Mouse (Mus musculus) brain, embryonic 14.5 days (tissue): ENCODE results near the gene Sertm1. TPM values are rescaled to one million over a fixed set of nuclear protein-coding genes. Genes with fewer than 3 reads are reported as not detected.

ENCODE experiments used
- DNase-seq: peaks from one replicate; pipeline ENCODE4 v3.0.0-alpha.2; 2011; ENCODE audit warnings: low read depth
- CTCF ChIP-seq: fragments of 200-500 bp; IDR thresholded peaks from 2 replicates; pipeline ENCODE4 v1.5.1; 2012; ENCODE audit warnings: inconsistent platforms, mild to moderate bottlenecking, moderate library complexity, borderline replicate concordance; ENCODE audit not compliant: insufficient read depth, insufficient read length; ENCODE audit errors: extremely low read depth
- POLR2A ChIP-seq: fragments of 200-500 bp; IDR thresholded peaks from 2 replicates; pipeline ENCODE4 v1.6.1; 2012; ENCODE audit warnings: mild to moderate bottlenecking, inconsistent platforms, borderline replicate concordance; ENCODE audit not compliant: poor library complexity, insufficient read depth, insufficient read length, severe bottlenecking; ENCODE audit errors: extremely low read depth
- polyA plus RNA-seq: library from polyadenylated mRNA; depleted of rRNA; stranded (reverse); fragments of >200 nt; gene quantifications from 2 replicates; pipeline ENCODE4 v1.2.3, GENCODE M21; 2012; rRNA removed

The Sertm1 gene
- 4.9 and 8.4 TPM in 2 replicates for polyA plus RNA-seq

DNA sequence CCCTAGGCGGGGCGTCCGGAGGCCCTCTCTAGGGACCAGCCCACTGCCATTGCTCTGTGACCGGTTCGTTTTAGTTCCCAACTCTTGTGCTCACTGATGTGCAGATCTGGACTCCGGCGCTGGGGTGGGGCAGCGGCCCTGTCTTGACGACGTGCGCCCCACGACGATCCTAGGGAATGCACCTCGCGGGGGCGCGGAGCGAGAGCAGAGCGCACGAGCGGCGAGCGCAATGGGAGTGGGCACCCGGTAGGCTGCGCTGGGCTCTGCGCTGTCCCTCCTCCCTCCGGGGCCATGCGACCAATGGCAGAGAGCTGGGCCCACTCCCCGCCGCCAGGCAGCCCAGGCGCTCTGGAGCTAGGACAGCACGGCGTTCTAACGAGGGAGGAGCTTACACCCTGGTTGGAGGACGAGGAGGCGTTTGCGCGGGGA is at the start of gene Sertm1:
Gene Sertm1, minus strand, starts transcription at position 245 of the 429 bp plus-strand sequence.
- TF ChIP-seq CTCF (no peak; the same call in 1 of the 2 replicates), POLR2A (0 out of 2 replicates have a peak, but pooled peaks have one; percentile 25)
- DNase-seq, result peak; percentile 91

DNA sequence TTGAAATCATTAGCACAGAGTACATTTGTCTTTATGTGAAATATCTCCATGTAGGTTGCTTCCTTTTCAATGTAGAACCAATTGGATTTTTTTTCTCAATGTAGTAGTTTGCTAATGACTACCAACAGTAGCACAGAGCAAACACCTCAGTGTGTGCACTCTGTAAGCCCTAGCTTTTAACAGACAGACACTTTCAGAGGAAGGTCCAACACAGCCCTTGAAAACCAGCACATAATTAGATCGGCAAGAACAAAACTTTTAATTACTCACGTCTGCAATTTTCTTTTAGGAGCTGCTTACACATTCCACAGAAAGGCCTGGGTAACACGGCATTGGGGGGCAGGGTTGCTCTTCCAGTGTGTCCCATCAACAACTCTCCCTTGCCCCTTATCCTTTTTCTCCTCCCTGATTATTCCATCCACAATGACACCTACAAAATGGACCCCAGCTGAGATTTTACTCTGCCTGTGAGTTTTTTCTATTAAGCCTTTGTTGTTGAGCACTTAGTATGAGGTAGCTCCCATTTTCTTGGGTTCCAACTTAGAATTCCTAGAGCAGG is 49.3 kb upstream of the Sertm1 start:
- TF ChIP-seq POLR2A (no peak), CTCF (no peak)
- DNase-seq, result peak; percentile 79

DNA sequence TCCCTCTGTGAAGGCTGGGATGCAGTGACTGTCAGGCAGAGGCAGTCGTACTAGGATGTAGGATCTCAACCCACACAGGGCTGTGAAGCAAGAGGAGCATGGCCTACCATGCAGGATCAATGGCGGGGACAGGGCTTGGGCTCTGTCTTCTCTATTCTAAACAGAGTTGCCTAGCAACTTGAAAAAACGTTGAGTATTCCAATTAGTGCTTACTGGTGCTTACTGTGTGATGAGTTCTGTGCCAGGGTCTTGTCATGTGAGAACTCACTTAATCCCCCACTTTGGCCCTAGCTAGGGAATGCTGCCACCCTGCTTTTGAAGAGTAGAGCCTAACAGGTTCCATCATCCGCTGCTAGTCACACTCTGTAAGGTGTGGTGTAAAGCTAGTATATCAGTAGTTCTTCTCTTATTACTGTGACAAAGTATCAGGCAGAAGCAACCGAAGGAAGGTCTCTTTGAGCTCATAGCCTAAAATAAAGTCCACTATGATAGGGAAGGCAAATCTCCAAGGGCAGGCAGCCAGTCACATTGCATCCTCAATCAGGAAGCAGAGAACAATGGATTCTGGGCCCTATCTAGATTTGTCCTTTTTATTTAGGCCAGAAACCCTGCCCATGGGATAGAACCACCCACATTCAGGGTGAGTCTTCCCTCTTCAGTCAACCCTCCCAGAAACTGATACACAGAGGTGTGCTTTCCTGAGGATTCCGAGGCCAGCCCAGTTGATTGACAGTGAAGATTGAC is 27.6 kb upstream of the Sertm1 start:
- TF ChIP-seq POLR2A, result no peak
- TF ChIP-seq CTCF, result no peak
- peak; percentile 84 for DNase-seq

DNA sequence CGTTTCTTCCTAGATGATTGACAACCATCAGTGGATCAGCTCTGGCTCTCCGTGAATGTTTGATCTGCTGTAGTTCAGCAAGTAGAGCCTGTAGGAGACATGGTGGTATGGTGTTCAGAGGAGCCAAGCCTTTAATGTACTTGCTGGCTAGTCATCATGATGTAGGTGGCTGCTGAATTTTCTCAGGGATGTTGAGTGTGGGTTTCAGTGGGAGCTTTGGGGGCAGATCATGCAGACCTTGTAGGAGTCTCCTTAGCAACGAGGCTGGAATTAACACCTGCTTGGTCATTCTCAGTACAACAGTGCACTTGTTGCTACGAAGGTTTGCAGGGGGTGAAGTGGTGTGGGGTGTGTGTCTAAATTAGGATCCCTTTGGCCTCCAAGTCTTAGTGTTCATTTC is 18.8 kb upstream of the Sertm1 start:
- peak; percentile 14 for DNase-seq
- TF ChIP-seq CTCF, result no peak

DNA sequence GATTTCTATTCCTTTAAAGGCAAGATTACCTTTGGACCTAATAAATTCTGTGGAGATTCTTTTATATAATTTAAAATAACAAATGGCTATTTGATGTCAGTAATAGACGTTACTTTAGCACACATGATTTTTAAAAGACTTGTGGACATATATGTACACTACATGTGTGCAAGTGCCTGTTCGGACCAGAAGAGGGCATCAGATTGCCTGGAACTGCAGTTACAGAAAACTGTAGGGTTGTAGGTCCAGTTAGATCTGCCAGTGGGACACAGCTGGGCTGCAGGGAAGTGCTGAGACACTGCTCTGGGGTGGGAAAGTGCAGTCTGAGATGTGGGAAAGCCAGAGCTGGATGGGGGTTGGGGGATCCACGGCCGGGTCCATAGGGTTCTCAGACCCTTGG is 16.9 kb upstream of the Sertm1 start:
- no peak for DNase-seq
- TF ChIP-seq CTCF (no peak), POLR2A (no peak)

DNA sequence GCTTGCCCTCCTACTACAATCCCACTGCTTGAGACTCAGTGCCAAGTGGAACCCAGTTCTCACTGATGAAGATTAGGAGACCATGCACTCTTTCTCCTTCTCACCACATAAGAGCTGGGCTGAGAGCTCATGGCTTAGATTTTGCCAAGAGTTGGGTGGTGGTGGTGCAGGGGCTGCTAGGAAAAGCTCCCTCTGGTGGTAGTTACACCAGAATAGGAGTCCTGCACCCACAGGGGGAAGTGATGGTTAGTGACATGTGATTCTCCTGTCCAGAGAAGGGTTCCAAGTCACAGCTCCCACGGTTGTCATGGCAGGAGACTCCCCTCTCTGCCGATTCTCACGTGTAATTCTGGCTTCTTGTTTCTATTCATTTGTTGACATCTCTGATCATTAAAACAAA is 4.7 kb upstream of the Sertm1 start:
- no peak for DNase-seq

DNA sequence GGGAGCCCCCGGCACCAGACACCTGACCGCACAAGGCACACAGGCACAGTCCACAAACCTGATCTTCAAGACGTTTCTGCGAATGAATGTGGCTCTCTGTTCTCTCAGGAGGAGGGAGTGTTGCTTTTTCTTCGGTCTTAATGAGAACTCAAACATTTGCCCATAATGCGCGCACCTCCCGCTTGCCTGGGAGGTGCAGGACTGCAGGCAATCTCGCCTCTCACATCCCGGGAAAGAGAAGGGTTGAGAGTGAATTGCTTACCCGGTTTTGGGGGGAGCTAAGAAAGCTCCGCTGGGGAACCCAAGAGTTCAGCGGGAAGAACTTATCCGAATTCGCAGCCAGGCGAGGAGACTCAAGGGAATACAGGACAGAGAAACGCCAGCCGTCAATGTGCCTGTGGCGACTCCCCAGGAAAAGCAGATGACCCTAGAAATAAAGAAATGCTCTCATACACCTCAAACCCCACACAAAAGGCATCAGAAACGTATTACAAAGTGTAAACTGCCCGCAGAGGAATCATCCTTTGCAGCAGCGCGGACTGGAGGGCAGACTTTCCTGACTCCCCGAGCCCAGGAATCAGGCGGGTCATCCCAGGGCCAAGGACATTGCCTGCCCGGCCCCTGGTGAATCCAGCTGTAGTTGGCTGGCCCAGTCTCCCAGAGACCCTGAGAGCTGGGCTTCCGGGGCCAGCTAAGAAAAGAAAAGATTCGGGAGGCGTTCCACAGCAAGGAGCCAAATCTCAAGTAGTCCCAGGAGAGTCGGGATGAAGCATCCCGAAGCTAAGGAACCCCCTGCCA is 643 bp downstream of the Sertm1 start:
- peak; percentile 43 for DNase-seq
- TF ChIP-seq POLR2A (no peak), CTCF (no peak)

More for the DNA sequence above, 4.7 kb upstream of the Sertm1 start:
- TF ChIP-seq POLR2A (no peak), CTCF (no peak)

DNA sequence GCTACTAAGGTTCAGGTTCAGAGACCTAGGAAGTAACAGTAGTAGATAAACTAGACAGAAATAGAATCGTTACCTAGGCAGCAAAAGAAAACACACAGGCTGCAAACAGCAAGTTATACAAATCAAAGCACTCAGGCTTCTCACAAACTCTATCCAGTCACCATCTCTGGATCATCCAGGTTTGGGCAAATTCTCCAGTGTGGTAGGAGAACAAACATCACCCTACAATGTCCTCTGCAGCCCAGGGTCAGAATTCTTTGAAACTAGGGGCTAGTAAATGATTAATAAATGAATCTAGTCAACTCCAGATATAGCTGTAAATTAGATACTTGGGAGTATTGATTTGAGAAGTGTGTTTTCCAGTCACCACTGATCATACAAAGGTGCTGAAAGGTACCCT is 6.8 kb downstream of the Sertm1 start:
- TF ChIP-seq CTCF, result no peak
- no peak for TF ChIP-seq POLR2A
- no peak for DNase-seq

DNA sequence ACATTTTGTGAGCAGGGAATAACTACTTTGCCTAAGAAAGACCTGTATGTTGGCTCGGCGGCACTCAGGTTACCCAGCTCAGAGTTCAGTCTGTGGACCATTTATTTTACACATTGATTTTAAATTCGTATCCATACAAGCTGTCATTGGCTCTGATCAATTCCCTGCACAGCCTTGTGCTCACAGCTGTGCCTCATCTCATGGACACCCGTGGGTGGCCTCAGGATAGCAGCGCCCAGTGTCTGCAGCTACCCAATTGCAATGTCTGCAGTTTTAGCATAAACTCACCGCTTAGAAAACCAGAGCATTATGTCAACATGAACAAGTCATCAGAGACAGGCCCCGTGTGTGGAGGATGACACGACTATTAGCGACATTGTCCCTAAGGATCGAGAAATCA is 17.7 kb downstream of the Sertm1 start:
- TF ChIP-seq CTCF (no peak), POLR2A (no peak)
- no peak for DNase-seq

DNA sequence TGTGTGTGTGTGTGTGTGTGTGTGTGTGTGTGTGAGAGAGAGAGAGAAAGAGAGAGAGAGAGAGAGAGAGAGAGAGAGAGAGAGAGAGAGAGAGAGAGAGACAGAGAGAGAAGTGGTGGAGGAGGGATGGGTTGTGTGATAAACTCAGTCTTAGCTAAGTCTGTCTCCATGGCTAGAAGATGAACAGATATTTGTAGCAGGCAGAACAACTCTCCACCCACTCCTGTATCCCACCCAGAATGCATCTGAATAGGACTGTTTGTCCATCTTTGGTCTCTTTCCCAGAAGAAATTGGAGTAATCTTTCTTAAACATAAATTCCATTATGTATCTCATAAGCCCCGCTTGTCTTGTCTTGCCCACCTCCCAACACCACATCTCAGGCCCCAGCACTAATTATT is 20.8 kb downstream of the Sertm1 start:
- no peak for TF ChIP-seq CTCF
- TF ChIP-seq POLR2A, result no peak

DNA sequence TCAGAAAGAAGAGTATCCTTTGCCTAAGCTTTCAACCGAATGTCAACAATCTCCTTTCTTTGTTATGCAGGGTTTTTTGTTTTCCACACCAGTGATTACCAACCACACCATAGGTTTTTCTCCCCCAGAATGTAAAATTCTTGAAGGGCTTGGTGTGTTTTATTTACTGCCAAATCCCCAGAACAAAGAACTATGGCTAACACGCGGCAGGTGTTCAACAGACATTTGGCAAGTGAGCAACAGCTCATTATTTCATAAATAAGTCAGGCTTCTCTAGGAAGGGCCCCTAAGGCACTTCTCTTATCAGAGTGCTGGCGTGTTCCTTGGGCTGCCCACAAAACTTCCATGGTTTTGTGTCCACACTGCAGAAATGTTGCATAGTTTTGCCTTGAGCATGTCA is 23.5 kb downstream of the Sertm1 start:
- TF ChIP-seq POLR2A, result no peak
- no peak for TF ChIP-seq CTCF
- peak; percentile 84 for DNase-seq

More for the DNA sequence above, 20.8 kb downstream of the Sertm1 start:
- no peak for DNase-seq
